Mouse (Mus musculus): ENCODE results near the gene Rem1.

- TF ChIP-seq GATA1 (IDR thresholded peaks at IDR 0.05; ENCODE audit: borderline replicate concordance, low read length): no peak
- no peak for TF ChIP-seq GATA2 (IDR thresholded peaks at IDR 0.05; ENCODE audit: borderline replicate concordance, low read depth, low read length)
- TF ChIP-seq CTCF (IDR thresholded peaks at IDR 0.05; ENCODE audit: low read depth, low read length): peak; percentile 88
These were observed 42.5 kb downstream of the Rem1 start, which contains the start of gene H13 for GRCm38 (mm10) chr2:152669256-152669638.
